Mouse (Mus musculus) lung, embryonic 14.5 days (tissue): ENCODE results near the gene Pah. TPM values are rescaled to one million over a fixed set of nuclear protein-coding genes. Genes with fewer than 3 reads are reported as not detected.

Source experiments
- ATAC-seq: fragments of 200-750 bp; cut with Nextera tagmentation; 2 replicates; pipeline ENCODE4 v1.8.0; 2017; ENCODE audit warnings: mild to moderate bottlenecking, moderate TSS enrichment, moderate library complexity; ENCODE audit not compliant: insufficient read depth
- DNase-seq: peaks from one replicate; pipeline ENCODE4 v3.0.0-alpha.2; 2015
- H3K27ac ChIP-seq: fragments of 300-500 bp; sonication (generic); 2 replicates; pipeline ENCODE4 v1.5.1; 2014; ENCODE audit warnings: low read depth, mild to moderate bottlenecking, moderate library complexity
- H3K27me3 ChIP-seq: fragments of 300-500 bp; sonication (generic); 2 replicates; pipeline ENCODE4 v1.6.1; 2014; ENCODE audit warnings: low read length, control low read depth; ENCODE audit not compliant: insufficient read depth
- H3K36me3 ChIP-seq: fragments of 300-500 bp; sonication (generic); 2 replicates; pipeline ENCODE4 v1.6.1; 2014; ENCODE audit warnings: control low read depth; ENCODE audit not compliant: insufficient read depth
- H3K4me1 ChIP-seq: fragments of 300-500 bp; sonication (generic); 2 replicates; pipeline ENCODE4 v1.6.1; 2014; ENCODE audit warnings: antibody characterized with exemption, control low read depth; ENCODE audit not compliant: insufficient read depth
- H3K4me2 ChIP-seq: fragments of 300-500 bp; sonication (generic); 2 replicates; pipeline ENCODE4 v1.6.1; 2014; ENCODE audit warnings: mild to moderate bottlenecking
- H3K4me3 ChIP-seq: fragments of 300-500 bp; sonication (generic); 2 replicates; pipeline ENCODE4 v1.5.1; 2014; ENCODE audit warnings: low read depth, low read length
- H3K9ac ChIP-seq: fragments of 300-500 bp; sonication (generic); 2 replicates; pipeline ENCODE4 v1.6.1; 2014
- H3K9me3 ChIP-seq: fragments of 300-500 bp; sonication (generic); 2 replicates; pipeline ENCODE4 v1.6.1; 2016; ENCODE audit warnings: low read depth, low read length, control low read depth
- CTCF ChIP-seq: IDR thresholded peaks from 2 replicates; pipeline ENCODE4 v1.5.1; 2016; ENCODE audit warnings: antibody characterized with exemption, low read depth
- WGBS: fragments of 180-500 bp; shearing (Covaris S2); extraction: QIAGEN DNeasy Blood & Tissue Kit; methylation state at CpG from one replicate; pipeline ENCODE4 v1.1.7; 2014; 5-methylcytosine and 5-hydroxymethylcytosine counted together
- polyA plus RNA-seq: library from polyadenylated mRNA; unstranded; fragments of >200 nt; fragmentation: Nextera tagmentation; extraction: Ambion mirVana; gene quantifications from 2 replicates; pipeline ENCODE4 v1.2.1, GENCODE M21; 2014

The Pah gene
- polyA plus RNA-seq, 1 experiment from 2014 or later, result not detected

GRCm38 (mm10) chr10:87593916-87594315 lies 72.3 kb downstream of the Pah start:
- 43% methylated on average over 2 of the region's 2 CpGs for WGBS
- no peak for TF ChIP-seq CTCF

DNA sequence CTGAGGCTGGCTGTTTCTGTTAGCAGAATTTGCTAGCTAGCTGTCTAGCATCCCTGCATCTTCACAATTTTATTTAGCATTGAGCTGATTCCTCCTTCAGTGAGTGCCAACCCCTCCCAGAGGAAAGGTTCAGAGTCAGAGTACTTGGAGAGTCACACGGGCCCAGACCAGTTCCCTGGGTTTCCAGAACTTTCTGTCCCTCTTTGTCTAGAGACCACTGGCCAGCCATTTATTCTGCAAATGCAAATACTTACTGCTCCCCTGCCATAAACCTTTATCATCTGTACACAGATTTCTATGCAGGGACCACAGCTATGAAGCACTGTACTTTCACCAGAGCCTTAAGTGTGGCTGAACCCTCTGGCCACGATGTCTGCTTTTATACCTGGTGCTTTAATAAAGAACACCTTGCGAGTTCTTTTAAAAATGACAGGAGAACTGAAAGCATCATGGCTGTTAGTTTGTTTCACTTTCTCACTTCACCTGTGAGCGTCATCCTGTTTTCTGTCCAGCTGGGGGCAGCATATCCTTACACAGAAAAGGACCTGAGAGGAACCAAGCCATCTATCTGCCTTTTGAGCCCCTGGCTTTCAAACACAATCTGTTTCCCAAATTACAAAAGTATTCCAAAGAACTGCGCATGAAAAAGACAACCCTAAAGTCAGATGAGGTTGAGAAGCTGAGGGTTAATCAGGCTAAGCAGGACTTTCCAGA lies 74.9 kb downstream of the Pah start:
- H3K9ac ChIP-seq, result no peak overlapping the region
- no peaks in the 10 kb centered on the region for H3K4me1 ChIP-seq
- peak; percentile 72 for DNase-seq
- no peak for ATAC-seq
- H3K4me2 ChIP-seq, result no peak overlapping the region
- no peak overlapping the region for H3K4me3 ChIP-seq
- peak; percentile 72 for TF ChIP-seq CTCF
- 41% methylated on average over 5 of the region's 5 CpGs for WGBS
- H3K9me3 ChIP-seq, result no peaks in the 10 kb centered on the region
- no peaks in the 10 kb centered on the region for H3K27me3 ChIP-seq
- H3K36me3 ChIP-seq, result no peaks in the 10 kb centered on the region
- no peak overlapping the region for H3K27ac ChIP-seq

More at GRCm38 (mm10) chr10:87593916-87594315, 72.3 kb downstream of the Pah start:
- Histone ChIP-seq H3K4me3 (no peak overlapping the region), H3K27me3 (no peaks in the 10 kb centered on the region), H3K27ac (no peak overlapping the region), H3K9ac (no peak overlapping the region), H3K4me2 (no peak overlapping the region), H3K9me3 (no peaks in the 10 kb centered on the region), H3K36me3 (no peaks in the 10 kb centered on the region), H3K4me1 (no peaks in the 10 kb centered on the region)
- ATAC-seq, result no peak
- no peak for DNase-seq

DNA sequence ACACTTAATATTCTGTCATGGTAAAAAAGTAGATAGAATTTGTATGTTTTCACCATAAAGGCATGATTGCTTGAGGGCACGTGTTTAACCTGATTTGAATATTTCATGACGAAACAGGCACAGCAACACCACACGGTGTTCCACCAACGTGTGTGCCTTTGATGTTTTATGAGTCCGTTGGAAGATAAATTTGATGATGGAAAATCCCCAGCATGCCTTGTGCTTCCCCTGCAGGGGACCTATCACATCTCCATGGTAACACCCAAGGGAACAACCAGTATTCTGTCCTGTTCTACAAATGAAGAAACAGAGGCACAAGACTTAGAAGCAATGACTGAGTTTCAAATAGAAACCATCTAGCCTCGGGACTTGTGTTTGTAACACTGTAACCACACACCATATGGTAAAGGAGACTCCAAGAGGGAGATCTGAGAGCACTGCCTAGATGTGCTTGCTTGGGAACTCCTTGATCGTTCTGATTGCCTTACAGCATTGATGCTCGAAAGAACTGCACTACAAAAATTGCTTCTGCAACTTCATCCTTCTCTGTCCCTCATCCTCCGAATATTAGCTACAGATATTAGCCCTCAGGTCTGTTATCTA lies 75.6 kb downstream of the Pah start:
- H3K4me2 ChIP-seq, result no peak overlapping the region
- no peak overlapping the region for H3K27ac ChIP-seq
- no peaks in the 10 kb centered on the region for H3K9me3 ChIP-seq
- no peak for TF ChIP-seq CTCF
- 54% methylated on average over 9 of the region's 9 CpGs for WGBS
- no peaks in the 10 kb centered on the region for H3K4me1 ChIP-seq
- H3K27me3 ChIP-seq, result no peaks in the 10 kb centered on the region
- DNase-seq (no peak), ATAC-seq (no peak)
- no peak overlapping the region for H3K9ac ChIP-seq
- H3K4me3 ChIP-seq, result no peak overlapping the region
- H3K36me3 ChIP-seq, result no peaks in the 10 kb centered on the region

- H3K27me3 ChIP-seq, result no peaks in the 10 kb centered on the region
- no peaks in the 10 kb centered on the region for H3K36me3 ChIP-seq
- no peak for TF ChIP-seq CTCF
- H3K4me2 ChIP-seq, result no peak overlapping the region
- no peak for DNase-seq
- ATAC-seq, result no peak
- WGBS, result 65% methylated on average over 1 of the region's 1 CpGs
- H3K27ac ChIP-seq, result no peak overlapping the region
- H3K4me3 ChIP-seq, result no peak overlapping the region
- H3K9ac ChIP-seq, result no peak overlapping the region
- no peaks in the 10 kb centered on the region for H3K9me3 ChIP-seq
- no peaks in the 10 kb centered on the region for H3K4me1 ChIP-seq
These were observed 80.6 kb downstream of the Pah start for GRCm38 (mm10) chr10:87602151-87602550.

GRCm38 (mm10) chr10:87625196-87625595 lies 103.6 kb downstream of the Pah start:
- ATAC-seq, result no peak

More at GRCm38 (mm10) chr10:87625196-87625595, 103.6 kb downstream of the Pah start:
- H3K4me2 ChIP-seq, result no peak overlapping the region
- H3K36me3 ChIP-seq, result no peaks in the 10 kb centered on the region
- no peaks in the 10 kb centered on the region for H3K27me3 ChIP-seq
- no peak overlapping the region for H3K4me3 ChIP-seq
- no peaks in the 10 kb centered on the region for H3K9me3 ChIP-seq
- WGBS, result 72% methylated on average over 1 of the region's 1 CpGs
- no peak for DNase-seq
- no peak for TF ChIP-seq CTCF
- H3K27ac ChIP-seq, result no peak overlapping the region
- no peak overlapping the region for H3K9ac ChIP-seq
- H3K4me1 ChIP-seq, result no peaks in the 10 kb centered on the region

Other genes starting within 250 kb of the Pah start
- gene Ascl1, start 28.1 kb upstream of the Pah start, polyA plus RNA-seq, result 3.3 and 4.1 TPM in 2 replicates